Mouse (Mus musculus) embryonic facial prominence, embryonic 15.5 days (tissue): ENCODE results near the gene Pex14. TPM values are rescaled to one million over a fixed set of nuclear protein-coding genes. Genes with fewer than 3 reads are reported as not detected.
A peak's percentile ranks its signal among the peaks of the same experiment; 100 is the strongest.

Source experiments
- ATAC-seq: fragments of 200-750 bp; cut with Nextera tagmentation; 2 replicates; pipeline ENCODE4 v1.8.0; 2017; ENCODE audit warnings: low read depth, moderate TSS enrichment; ENCODE audit not compliant: insufficient number of reproducible peaks, low FRiP score, low TSS enrichment
- H3K27ac ChIP-seq: fragments of 300-500 bp; sonication (generic); replicated peaks from 2 replicates; pipeline ENCODE4 v1.5.1; 2015; ENCODE audit warnings: mild to moderate bottlenecking, inconsistent platforms
- H3K27me3 ChIP-seq: fragments of 300-500 bp; sonication (generic); 2 replicates; pipeline ENCODE4 v1.6.1; 2015; ENCODE audit warnings: inconsistent platforms
- H3K36me3 ChIP-seq: fragments of 300-500 bp; sonication (generic); 2 replicates; pipeline ENCODE4 v1.6.1; 2015; ENCODE audit warnings: mild to moderate bottlenecking, inconsistent platforms
- H3K4me1 ChIP-seq: fragments of 300-500 bp; sonication (generic); 2 replicates; pipeline ENCODE4 v1.6.1; 2015; ENCODE audit warnings: inconsistent platforms
- H3K4me2 ChIP-seq: fragments of 300-500 bp; sonication (generic); replicated peaks from 2 replicates; pipeline ENCODE4 v1.6.1; 2015; ENCODE audit warnings: mild to moderate bottlenecking, inconsistent platforms
- H3K4me3 ChIP-seq: fragments of 300-500 bp; sonication (generic); replicated peaks from 2 replicates; pipeline ENCODE4 v1.5.1; 2015; ENCODE audit warnings: mild to moderate bottlenecking, inconsistent platforms
- H3K9ac ChIP-seq: fragments of 300-500 bp; sonication (generic); 2 replicates; pipeline ENCODE4 v1.6.1; 2015; ENCODE audit warnings: inconsistent platforms
- H3K9me3 ChIP-seq: fragments of 300-500 bp; sonication (generic); replicated peaks from 2 replicates; pipeline ENCODE4 v1.6.1; 2016; ENCODE audit warnings: inconsistent platforms
- WGBS: fragments of 180-500 bp; shearing (Covaris S2); methylation state at CpG from one replicate; pipeline ENCODE4 v1.1.7; 2015; 5-methylcytosine and 5-hydroxymethylcytosine counted together
- polyA plus RNA-seq: library from polyadenylated mRNA; unstranded; fragments of >200 nt; fragmentation: Nextera tagmentation; extraction: Ambion mirVana; gene quantifications from 2 replicates; pipeline ENCODE4 v1.2.1, GENCODE M21; 2015

Pex14 gene
- polyA plus RNA-seq, 1 experiment from 2014 or later = 49.4 TPM

GRCm38 (mm10) chr4:148946071-148946470 lies 153.6 kb downstream of the Pex14 start:
- Histone ChIP-seq H3K27ac (no peak overlapping the region), H3K36me3 (no peaks in the 10 kb centered on the region), H3K9me3 (no peaks in the 10 kb centered on the region), H3K4me3 (no peak overlapping the region), H3K27me3 (peaks cover 32% of the 10 kb centered on the region), H3K9ac (no peak overlapping the region), H3K4me1 (peaks cover 51% of the 10 kb centered on the region), H3K4me2 (no peak overlapping the region)
- ATAC-seq = no peak
- 84% methylated on average over 8 of the region's 8 CpGs for WGBS

DNA sequence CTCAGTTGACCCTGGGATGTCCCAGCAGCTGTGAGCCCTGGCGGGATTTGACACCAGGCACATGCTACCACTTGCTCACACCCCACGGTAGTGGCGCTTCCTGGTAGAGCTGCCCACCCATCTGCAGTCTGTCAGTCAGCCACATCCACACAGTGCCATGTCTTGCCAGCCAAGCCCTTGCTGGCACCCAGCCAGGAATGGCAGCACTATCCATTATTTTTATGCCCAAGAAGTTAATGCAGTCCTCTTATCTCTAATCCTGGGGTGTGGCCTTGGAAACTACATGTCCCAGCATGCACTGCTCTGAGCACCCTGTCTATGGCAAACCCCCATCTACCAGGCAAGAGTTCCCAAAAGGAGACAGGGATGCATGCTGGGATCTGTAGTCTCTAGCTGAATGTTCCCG lies 154.2 kb downstream of the Pex14 start:
- Histone ChIP-seq H3K27ac (no peak overlapping the region), H3K4me2 (no peak overlapping the region), H3K4me1 (peaks cover 51% of the 10 kb centered on the region), H3K4me3 (no peak overlapping the region), H3K27me3 (peaks cover 28% of the 10 kb centered on the region), H3K36me3 (no peaks in the 10 kb centered on the region), H3K9me3 (no peaks in the 10 kb centered on the region), H3K9ac (no peak overlapping the region)
- WGBS = 59% methylated on average over 4 of the region's 4 CpGs
- peak; percentile 13; the same call in 1 of the 2 replicates for ATAC-seq

DNA sequence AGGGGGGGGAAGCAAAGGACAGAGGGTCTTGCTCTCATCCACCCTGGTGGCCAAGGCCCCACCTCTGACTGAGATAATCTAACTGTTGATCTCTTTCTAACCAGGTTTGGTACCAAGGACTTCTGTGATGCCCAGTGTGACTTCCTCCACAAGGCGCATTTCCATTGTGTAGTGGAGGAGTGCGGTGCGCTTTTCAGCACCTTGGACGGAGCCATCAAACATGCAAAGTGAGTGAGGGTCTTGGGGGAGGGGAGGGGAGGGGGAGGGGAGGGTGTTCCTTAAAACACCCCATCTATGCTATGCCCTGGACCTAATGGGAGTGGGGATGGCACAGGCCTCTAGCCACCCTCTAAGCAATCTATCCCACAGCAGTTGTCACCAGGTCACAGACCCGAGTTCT lies 156.6 kb downstream of the Pex14 start:
- Histone ChIP-seq H3K9me3 (no peaks in the 10 kb centered on the region), H3K27ac (no peak overlapping the region), H3K36me3 (no peaks in the 10 kb centered on the region), H3K4me2 (no peak overlapping the region), H3K4me3 (no peak overlapping the region), H3K4me1 (peaks cover 38% of the 10 kb centered on the region), H3K27me3 (peaks cover 21% of the 10 kb centered on the region), H3K9ac (no peak overlapping the region)
- 23% methylated on average over 4 of the region's 5 CpGs for WGBS
- ATAC-seq = no peak

DNA sequence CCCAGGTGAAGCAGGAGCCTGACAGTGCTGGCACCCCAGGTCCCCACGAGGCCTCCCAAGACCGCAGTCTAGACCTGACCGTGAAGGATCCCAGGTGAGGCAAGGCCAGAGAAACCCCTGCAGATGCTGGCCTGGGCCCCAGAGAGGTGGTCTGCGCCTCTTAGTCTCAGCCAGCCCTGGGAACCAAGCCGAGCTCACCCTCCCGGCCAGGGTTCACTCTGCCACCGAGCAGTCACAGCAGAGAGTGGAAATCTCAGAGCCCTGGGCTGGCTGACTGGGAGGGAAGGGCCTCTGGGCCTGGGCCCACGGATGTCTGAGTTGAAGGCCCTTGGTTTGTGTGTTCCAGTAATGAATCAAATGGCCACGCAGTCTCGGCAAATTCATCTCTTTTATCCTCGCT lies 158.4 kb downstream of the Pex14 start:
- Histone ChIP-seq H3K9me3 (no peaks in the 10 kb centered on the region), H3K4me1 (peaks cover 25% of the 10 kb centered on the region), H3K4me2 (no peak overlapping the region), H3K27ac (no peak overlapping the region), H3K9ac (no peak overlapping the region), H3K36me3 (no peaks in the 10 kb centered on the region), H3K27me3 (peaks cover 16% of the 10 kb centered on the region), H3K4me3 (no peak overlapping the region)
- WGBS = 53% methylated on average over 11 of the region's 11 CpGs
- ATAC-seq = no peak

- peak; percentile 71 for ATAC-seq
- H3K9me3 ChIP-seq = no peaks in the 10 kb centered on the region
- H3K4me2 ChIP-seq = peak overlapping the region; percentile 38
- H3K9ac ChIP-seq = no peak overlapping the region
- H3K27me3 ChIP-seq = peaks cover 16% of the 10 kb centered on the region
- WGBS = 13% methylated on average over 25 of the region's 25 CpGs
- H3K4me1 ChIP-seq = peaks cover 23% of the 10 kb centered on the region
- H3K27ac ChIP-seq = no peak overlapping the region
- H3K4me3 ChIP-seq = 0 out of 2 replicates have a peak overlapping the region, but pooled peaks have one; percentile 7
- no peaks in the 10 kb centered on the region for H3K36me3 ChIP-seq
Observed at GRCm38 (mm10) chr4:148940674-148941211, 158.9 kb downstream of the Pex14 start.

GRCm38 (mm10) chr4:148938546-148938945 lies 161.1 kb downstream of the Pex14 start:
- H3K9ac ChIP-seq = no peak overlapping the region
- H3K27me3 ChIP-seq = peaks cover 16% of the 10 kb centered on the region
- 85% methylated on average over 26 of the region's 26 CpGs for WGBS
- no peak for ATAC-seq
- no peaks in the 10 kb centered on the region for H3K9me3 ChIP-seq
- H3K36me3 ChIP-seq = no peaks in the 10 kb centered on the region
- no peak overlapping the region for H3K27ac ChIP-seq
- H3K4me3 ChIP-seq = no peak overlapping the region
- H3K4me1 ChIP-seq = peaks cover 25% of the 10 kb centered on the region
- no peak overlapping the region for H3K4me2 ChIP-seq

- no peaks in the 10 kb centered on the region for H3K9me3 ChIP-seq
- H3K4me2 ChIP-seq = no peak overlapping the region
- H3K36me3 ChIP-seq = no peaks in the 10 kb centered on the region
- peaks cover 25% of the 10 kb centered on the region for H3K4me1 ChIP-seq
- peaks cover 16% of the 10 kb centered on the region for H3K27me3 ChIP-seq
- H3K9ac ChIP-seq = no peak overlapping the region
- 84% methylated on average over 12 of the region's 12 CpGs for WGBS
- H3K4me3 ChIP-seq = no peak overlapping the region
- no peak for ATAC-seq
- H3K27ac ChIP-seq = no peak overlapping the region
Observed at GRCm38 (mm10) chr4:148936727-148937126, 162.9 kb downstream of the Pex14 start.

- H3K36me3 ChIP-seq = no peaks in the 10 kb centered on the region
- peaks cover 14% of the 10 kb centered on the region for H3K27me3 ChIP-seq
- H3K9me3 ChIP-seq = no peaks in the 10 kb centered on the region
- H3K9ac ChIP-seq = no peak overlapping the region
- 84% methylated on average over 12 of the region's 12 CpGs for WGBS
- no peak overlapping the region for H3K27ac ChIP-seq
- ATAC-seq = no peak
- H3K4me3 ChIP-seq = no peak overlapping the region
- H3K4me1 ChIP-seq = peaks cover 22% of the 10 kb centered on the region
- H3K4me2 ChIP-seq = no peak overlapping the region
Observed at GRCm38 (mm10) chr4:148936111-148936510, 163.6 kb downstream of the Pex14 start.

GRCm38 (mm10) chr4:148935211-148935610 lies 164.5 kb downstream of the Pex14 start:
- H3K9me3 ChIP-seq = no peaks in the 10 kb centered on the region
- no peaks in the 10 kb centered on the region for H3K36me3 ChIP-seq
- 0 out of 2 replicates have a peak, but pooled peaks have one; percentile 30 for ATAC-seq
- no peak overlapping the region for H3K9ac ChIP-seq
- H3K4me2 ChIP-seq = no peak overlapping the region
- no peak overlapping the region for H3K4me3 ChIP-seq
- 52% methylated on average over 13 of the region's 13 CpGs for WGBS
- H3K27ac ChIP-seq = no peak overlapping the region
- H3K4me1 ChIP-seq = peaks cover 13% of the 10 kb centered on the region
- peaks cover 15% of the 10 kb centered on the region for H3K27me3 ChIP-seq

DNA sequence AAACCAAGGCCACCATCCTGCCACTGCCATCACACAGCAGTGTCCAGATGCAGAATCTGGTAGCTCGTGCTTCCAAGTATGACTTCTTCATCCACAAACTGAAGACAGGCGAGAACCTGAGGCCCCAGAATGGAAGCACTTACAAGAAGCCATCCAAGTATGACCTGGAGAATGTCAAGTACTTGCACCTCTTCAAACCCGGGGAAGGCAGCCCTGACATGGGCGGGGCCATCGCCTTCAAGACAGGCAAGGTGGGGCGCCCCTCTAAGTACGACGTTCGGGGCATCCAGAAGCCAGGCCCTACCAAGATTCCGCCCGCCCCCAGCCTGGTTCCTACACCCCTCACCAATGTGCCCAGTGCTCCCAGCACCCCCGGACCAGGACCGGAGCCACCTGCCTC lies 166.6 kb downstream of the Pex14 start:
- H3K27ac ChIP-seq = no peak overlapping the region
- no peak overlapping the region for H3K4me3 ChIP-seq
- H3K36me3 ChIP-seq = no peaks in the 10 kb centered on the region
- H3K9ac ChIP-seq = no peak overlapping the region
- ATAC-seq = no peak
- H3K27me3 ChIP-seq = peaks cover 10% of the 10 kb centered on the region; the same call in 1 of the 2 replicates
- H3K4me1 ChIP-seq = peaks cover 16% of the 10 kb centered on the region
- H3K9me3 ChIP-seq = no peaks in the 10 kb centered on the region
- 81% methylated on average over 13 of the region's 13 CpGs for whole genome bisulfite sequencing
- no peak overlapping the region for H3K4me2 ChIP-seq

- Histone ChIP-seq H3K27ac (no peak overlapping the region), H3K27me3 (peaks cover 21% of the 10 kb centered on the region; the same call in 1 of the 2 replicates), H3K4me2 (no peak overlapping the region), H3K36me3 (no peaks in the 10 kb centered on the region), H3K9me3 (no peaks in the 10 kb centered on the region), H3K4me3 (no peak overlapping the region), H3K4me1 (peaks cover 34% of the 10 kb centered on the region), H3K9ac (no peak overlapping the region)
- ATAC-seq = no peak
- 68% methylated on average over 9 of the region's 9 CpGs for WGBS
Observed at GRCm38 (mm10) chr4:148930721-148931229, 168.9 kb downstream of the Pex14 start.

GRCm38 (mm10) chr4:148928876-148929275 lies 170.8 kb downstream of the Pex14 start:
- H3K4me2 ChIP-seq = no peak overlapping the region
- H3K4me1 ChIP-seq = peaks cover 30% of the 10 kb centered on the region
- 91% methylated on average over 16 of the region's 16 CpGs for WGBS
- no peak overlapping the region for H3K9ac ChIP-seq
- no peaks in the 10 kb centered on the region for H3K36me3 ChIP-seq
- peaks cover 39% of the 10 kb centered on the region for H3K27me3 ChIP-seq
- H3K27ac ChIP-seq = no peak overlapping the region
- no peaks in the 10 kb centered on the region for H3K9me3 ChIP-seq
- no peak overlapping the region for H3K4me3 ChIP-seq
- no peak for ATAC-seq
